7 mouse cellular contexts compared by ENCODE assay signal in the genomic region with DNA sequence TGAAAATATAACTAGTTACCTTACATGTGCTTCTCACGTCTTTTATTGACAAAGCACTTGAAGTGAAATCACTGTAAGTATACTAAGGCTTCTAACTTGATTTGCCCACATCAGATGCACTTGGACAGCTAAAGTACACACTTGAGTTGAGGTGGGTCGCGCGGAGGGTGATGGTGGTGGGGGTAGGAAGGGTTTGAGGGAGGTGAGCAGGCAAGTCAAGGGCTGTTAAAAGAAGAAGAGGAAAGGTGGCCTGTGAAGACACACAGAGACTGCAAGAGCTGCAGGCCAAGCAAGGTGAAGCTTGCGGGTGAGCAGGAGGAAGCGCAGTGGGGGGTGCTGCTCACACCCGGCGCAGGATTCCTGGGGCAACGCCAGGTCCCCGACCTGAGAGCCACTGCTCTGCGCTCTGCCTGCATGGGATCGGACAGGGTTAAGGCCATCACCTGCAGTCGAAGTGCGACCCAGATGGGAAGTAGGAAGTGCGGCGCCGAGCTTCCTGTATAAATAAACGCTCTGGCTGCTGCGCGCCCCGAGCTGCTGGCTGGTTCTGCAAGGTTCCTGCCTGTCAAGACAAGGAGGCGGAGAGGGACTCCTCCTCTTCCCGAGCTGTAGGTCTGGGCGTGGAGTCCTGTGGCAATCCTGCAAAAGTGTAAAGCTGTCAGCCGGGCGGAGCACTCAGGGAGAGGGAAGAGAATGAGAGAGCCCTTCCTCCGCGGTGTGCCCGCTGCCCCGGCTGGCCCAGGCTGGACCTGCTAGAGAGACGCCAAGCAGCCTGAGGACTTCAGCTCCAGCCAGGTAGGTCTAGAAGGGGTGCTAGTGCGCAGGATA.
DNase-seq lines count a peak whose midpoint lies in the region; ATAC-seq and TF ChIP-seq lines count a peak whose summit lies in the region.

No protein-coding gene starts in this region.

- peak; percentile 83 for TF ChIP-seq POLR2A in liver, adult 2 months (IDR thresholded peaks at IDR 0.05; ENCODE audit: extremely low read depth, insufficient read depth, low read length)

- 6% methylated on average over 32 of the region's 32 CpGs for WGBS in embryonic facial prominence, embryonic 15.5 days
- 6% methylated on average over 32 of the region's 32 CpGs for whole genome bisulfite sequencing in heart, embryonic 12.5 days
- whole genome bisulfite sequencing in kidney, embryonic 16.5 days = 5% methylated on average over 32 of the region's 32 CpGs
- 6% methylated on average over 32 of the region's 32 CpGs for WGBS in liver, adult 2 months
- WGBS in midbrain, postnatal 0 days = 8% methylated on average over 32 of the region's 32 CpGs
- 5% methylated on average over 32 of the region's 32 CpGs for WGBS in stomach, embryonic 14.5 days

- H3K36me3 ChIP-seq in embryonic facial prominence, embryonic 15.5 days = no peaks in the 10 kb centered on the region
- no peaks in the 10 kb centered on the region for H3K36me3 ChIP-seq in heart, embryonic 12.5 days
- H3K36me3 ChIP-seq in kidney, embryonic 16.5 days (ENCODE audit: insufficient read depth, low read length) = no peaks in the 10 kb centered on the region
- H3K36me3 ChIP-seq in liver, adult 2 months (ENCODE audit: control insufficient read depth, insufficient read depth, low read length) = no peaks in the 10 kb centered on the region
- no peaks in the 10 kb centered on the region for H3K36me3 ChIP-seq in midbrain, postnatal 0 days (ENCODE audit: insufficient read depth, low read length)
- no peaks in the 10 kb centered on the region for H3K36me3 ChIP-seq in stomach, embryonic 14.5 days (ENCODE audit: control insufficient read depth, insufficient read depth, low read length)

- no peaks in the 10 kb centered on the region for H3K9me3 ChIP-seq in embryonic facial prominence, embryonic 15.5 days (replicated peaks)
- no peaks in the 10 kb centered on the region for H3K9me3 ChIP-seq in heart, embryonic 12.5 days (replicated peaks)
- H3K9me3 ChIP-seq in kidney, embryonic 16.5 days (ENCODE audit: low read length) = no peaks in the 10 kb centered on the region
- H3K9me3 ChIP-seq in midbrain, postnatal 0 days (ENCODE audit: low read length) = no peaks in the 10 kb centered on the region
- H3K9me3 ChIP-seq in stomach, embryonic 14.5 days (ENCODE audit: control insufficient read depth, low read depth, low read length) = no peaks in the 10 kb centered on the region

- H3K4me3 ChIP-seq in embryonic facial prominence, embryonic 15.5 days (replicated peaks) = peak overlapping the region; percentile 49
- H3K4me3 ChIP-seq in heart, embryonic 12.5 days = peak overlapping the region; percentile 65
- peak overlapping the region; percentile 55 for H3K4me3 ChIP-seq in kidney, embryonic 16.5 days (ENCODE audit: low read length)
- H3K4me3 ChIP-seq in liver, adult 2 months (ENCODE audit: insufficient read depth, low read depth, low read length) = peak overlapping the region; percentile 68
- H3K4me3 ChIP-seq in midbrain, postnatal 0 days (ENCODE audit: low read depth, low read length) = peak overlapping the region; percentile 56
- H3K4me3 ChIP-seq in stomach, embryonic 14.5 days (ENCODE audit: low read depth, low read length) = peak overlapping the region; percentile 41

- H3K9ac ChIP-seq in embryonic facial prominence, embryonic 15.5 days = 0 out of 2 replicates have a peak overlapping the region, but pooled peaks have one; percentile 19
- H3K9ac ChIP-seq in heart, embryonic 12.5 days = peak overlapping the region; percentile 64
- H3K9ac ChIP-seq in kidney, embryonic 16.5 days (replicated peaks; ENCODE audit: low read length) = peak overlapping the region; percentile 57
- H3K9ac ChIP-seq in liver, adult 2 months (ENCODE audit: low read depth, low read length) = peak overlapping the region; percentile 86
- peak overlapping the region; percentile 64 for H3K9ac ChIP-seq in midbrain, postnatal 0 days (replicated peaks; ENCODE audit: low read length, poor library complexity, severe bottlenecking)
- peak overlapping the region; percentile 18; the same call in 1 of the 2 replicates for H3K9ac ChIP-seq in stomach, embryonic 14.5 days (replicated peaks; ENCODE audit: low read depth, low read length)

- ATAC-seq in embryonic facial prominence, embryonic 15.5 days (ENCODE audit: insufficient number of reproducible peaks, low FRiP score, low TSS enrichment, low read depth) = peak; percentile 70
- peak; percentile 81 for ATAC-seq in heart, embryonic 12.5 days (ENCODE audit: insufficient number of reproducible peaks, low FRiP score)
- ATAC-seq in kidney, embryonic 16.5 days (ENCODE audit: low FRiP score, low TSS enrichment) = peak; percentile 87
- 0 out of 2 replicates have a peak, but pooled peaks have one; percentile 20 for ATAC-seq in midbrain, postnatal 0 days (ENCODE audit: low FRiP score)
- ATAC-seq in stomach, embryonic 14.5 days (ENCODE audit: insufficient number of reproducible peaks, insufficient read depth, low FRiP score, low read depth) = peak; percentile 84

- TF ChIP-seq CTCF in liver, adult 2 months (IDR thresholded peaks at IDR 0.05; ENCODE audit: low read depth, low read length) = no peak
- TF ChIP-seq CTCF in midbrain, postnatal 0 days (IDR thresholded peaks at IDR 0.05) = no peak

- H3K79me2 ChIP-seq in liver, adult 2 months (ENCODE audit: control insufficient read depth, insufficient read depth, low read length) = peaks cover 11% of the 10 kb centered on the region; the same call in 1 of the 2 replicates

- peak; percentile 92 for DNase-seq in brain, adult 2 months (ENCODE audit: low read depth, low spot score)
- DNase-seq in liver, adult 2 months (ENCODE audit: extremely low read depth, low read depth, low spot score) = peak; percentile 86
- peak; percentile 44 for DNase-seq in midbrain, postnatal 0 days (ENCODE audit: low spot score)

- peaks cover 22% of the 10 kb centered on the region for H3K4me1 ChIP-seq in embryonic facial prominence, embryonic 15.5 days
- peaks cover 18% of the 10 kb centered on the region for H3K4me1 ChIP-seq in heart, embryonic 12.5 days (replicated peaks)
- peaks cover 12% of the 10 kb centered on the region; the same call in 1 of the 2 replicates for H3K4me1 ChIP-seq in kidney, embryonic 16.5 days (ENCODE audit: insufficient read depth, low read length)
- peaks cover 21% of the 10 kb centered on the region for H3K4me1 ChIP-seq in liver, adult 2 months (ENCODE audit: control insufficient read depth, insufficient read depth, low read length)
- H3K4me1 ChIP-seq in midbrain, postnatal 0 days (ENCODE audit: insufficient read depth, low read length) = no peaks in the 10 kb centered on the region
- peaks cover 7% of the 10 kb centered on the region; the same call in 1 of the 2 replicates for H3K4me1 ChIP-seq in stomach, embryonic 14.5 days (ENCODE audit: control insufficient read depth, insufficient read depth, low read length)

- H3K27me3 ChIP-seq in embryonic facial prominence, embryonic 15.5 days = peaks cover 6% of the 10 kb centered on the region
- H3K27me3 ChIP-seq in heart, embryonic 12.5 days (replicated peaks) = peaks cover 9% of the 10 kb centered on the region; the same call in 1 of the 2 replicates
- H3K27me3 ChIP-seq in kidney, embryonic 16.5 days (ENCODE audit: insufficient read depth, low read length) = peaks cover 18% of the 10 kb centered on the region
- H3K27me3 ChIP-seq in liver, adult 2 months (ENCODE audit: control insufficient read depth, insufficient read depth, low read length) = no peaks in the 10 kb centered on the region
- H3K27me3 ChIP-seq in midbrain, postnatal 0 days (ENCODE audit: insufficient read depth, low read length) = peaks cover 8% of the 10 kb centered on the region; the same call in 1 of the 2 replicates
- H3K27me3 ChIP-seq in stomach, embryonic 14.5 days (ENCODE audit: control insufficient read depth, insufficient read depth, low read length) = 0 out of 2 replicates have a peak, but pooled peaks cover 7% of the 10 kb centered on the region

- peak overlapping the region; percentile 79 for H3K27ac ChIP-seq in embryonic facial prominence, embryonic 15.5 days (replicated peaks)
- H3K27ac ChIP-seq in heart, embryonic 12.5 days (ENCODE audit: poor library complexity, severe bottlenecking) = no peak overlapping the region
- H3K27ac ChIP-seq in kidney, embryonic 16.5 days (ENCODE audit: low read length) = no peak overlapping the region
- H3K27ac ChIP-seq in liver, adult 2 months (replicated peaks; ENCODE audit: insufficient read depth, low read depth, low read length) = peak overlapping the region; percentile 79
- 0 out of 2 replicates have a peak overlapping the region, but pooled peaks have one; percentile 12 for H3K27ac ChIP-seq in midbrain, postnatal 0 days (ENCODE audit: low read depth, low read length)
- peak overlapping the region; percentile 23; the same call in 1 of the 2 replicates for H3K27ac ChIP-seq in stomach, embryonic 14.5 days (ENCODE audit: low read length)

- peak overlapping the region; percentile 82 for H3K4me2 ChIP-seq in embryonic facial prominence, embryonic 15.5 days (replicated peaks)
- H3K4me2 ChIP-seq in heart, embryonic 12.5 days = peak overlapping the region; percentile 97
- peak overlapping the region; percentile 84 for H3K4me2 ChIP-seq in kidney, embryonic 16.5 days (replicated peaks; ENCODE audit: low read depth, low read length)
- H3K4me2 ChIP-seq in midbrain, postnatal 0 days (ENCODE audit: low read depth, low read length, poor library complexity, severe bottlenecking) = peak overlapping the region; percentile 95
- peak overlapping the region; percentile 80 for H3K4me2 ChIP-seq in stomach, embryonic 14.5 days (replicated peaks; ENCODE audit: low read depth, low read length)

Comparison
In these comparisons a context has a peak if more than half of its experiments do, and no peak if none do; other contexts are left out.
1. ATAC-seq: peak in every context shown above with its lines; median percentile 87 in kidney, embryonic 16.5 days; 84 in stomach, embryonic 14.5 days; 81 in heart, embryonic 12.5 days; 70 in embryonic facial prominence, embryonic 15.5 days; 20 in midbrain, postnatal 0 days.
2. H3K27ac ChIP-seq: peak in embryonic facial prominence, embryonic 15.5 days (single experiment), liver, adult 2 months (single experiment), midbrain, postnatal 0 days (single experiment) and stomach, embryonic 14.5 days (single experiment); none in heart, embryonic 12.5 days (single experiment) and kidney, embryonic 16.5 days (single experiment).
3. H3K9ac ChIP-seq: peak in every context shown above with its lines; median percentile 86 in liver, adult 2 months; 64 in heart, embryonic 12.5 days; 64 in midbrain, postnatal 0 days; 57 in kidney, embryonic 16.5 days; 19 in embryonic facial prominence, embryonic 15.5 days; 18 in stomach, embryonic 14.5 days.
4. Peak in every context shown above with its lines, with median percentiles within 50 percentile points of each other: DNase-seq, H3K4me2 ChIP-seq and H3K4me3 ChIP-seq.